Mouse (Mus musculus) erythroblast, embryonic 14.5 days (primary cell): ENCODE measurements around the gene Psmd11. TPM values are rescaled to one million over a fixed set of nuclear protein-coding genes. Genes with fewer than 3 reads are reported as not detected.

ENCODE experiments used
- H3K27me3 ChIP-seq: 2 replicates; pipeline ENCODE4 v1.6.1; 2012; ENCODE audit warnings: inconsistent platforms; ENCODE audit not compliant: control insufficient read depth
- H3K36me3 ChIP-seq: 2 replicates; pipeline ENCODE4 v1.6.1; 2012; ENCODE audit warnings: mild to moderate bottlenecking, inconsistent platforms; ENCODE audit not compliant: control insufficient read depth
- H3K4me1 ChIP-seq: 2 replicates; pipeline ENCODE4 v1.6.1; 2012; ENCODE audit warnings: inconsistent platforms; ENCODE audit not compliant: control insufficient read depth
- H3K4me3 ChIP-seq: replicated peaks from 2 replicates; pipeline ENCODE3; 2012; ENCODE audit warnings: moderate library complexity, mild to moderate bottlenecking, inconsistent platforms
- H3K9me3 ChIP-seq: 2 replicates; pipeline ENCODE4 v1.6.1; 2012; ENCODE audit warnings: low read length, inconsistent platforms, mixed read lengths; ENCODE audit not compliant: control insufficient read depth
- GATA1 ChIP-seq: IDR thresholded peaks from 2 replicates; pipeline ENCODE4 v1.6.1; 2012; ENCODE audit warnings: low read length, inconsistent platforms, mixed read lengths
- TAL1 ChIP-seq: IDR thresholded peaks from 3 replicates; pipeline ENCODE4 v1.6.1; 2012; ENCODE audit warnings: low read length, inconsistent platforms, mixed read lengths
- polyA plus RNA-seq: library from polyadenylated mRNA; stranded (reverse); fragments of >175 nt; gene quantifications from 2 replicates; pipeline ENCODE4 v1.2.3, GENCODE M21; 2012

The Psmd11 gene
- polyA plus RNA-seq, 1 experiment, result 5.0 TPM

DNA sequence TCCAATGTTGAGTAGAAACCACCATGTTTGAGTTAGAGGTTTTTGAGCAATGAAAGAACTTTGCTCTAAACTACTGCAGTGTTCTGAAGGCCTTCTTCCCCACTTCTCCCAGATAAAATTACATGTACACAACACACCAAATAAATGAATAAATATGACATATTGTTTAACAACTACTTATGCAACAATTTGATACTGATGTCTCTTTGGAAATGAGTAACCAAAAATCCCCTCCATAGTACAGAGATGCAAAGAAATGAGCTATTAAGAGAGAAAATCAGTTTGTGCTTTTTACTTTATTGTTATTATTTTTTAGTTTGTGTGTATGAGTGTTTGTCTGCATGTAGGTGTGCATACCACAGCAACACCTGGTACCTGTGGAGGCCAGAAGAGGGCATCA, 78.1 kb downstream of the Psmd11 start:
- TF ChIP-seq TAL1 (no peak), GATA1 (no peak)
- Histone ChIP-seq H3K36me3 (no peaks in the 10 kb centered on the region), H3K27me3 (peaks cover 9% of the 10 kb centered on the region), H3K4me3 (no peak overlapping the region), H3K4me1 (peaks cover 2% of the 10 kb centered on the region; the same call in 1 of the 2 replicates), H3K9me3 (no peaks in the 10 kb centered on the region)

DNA sequence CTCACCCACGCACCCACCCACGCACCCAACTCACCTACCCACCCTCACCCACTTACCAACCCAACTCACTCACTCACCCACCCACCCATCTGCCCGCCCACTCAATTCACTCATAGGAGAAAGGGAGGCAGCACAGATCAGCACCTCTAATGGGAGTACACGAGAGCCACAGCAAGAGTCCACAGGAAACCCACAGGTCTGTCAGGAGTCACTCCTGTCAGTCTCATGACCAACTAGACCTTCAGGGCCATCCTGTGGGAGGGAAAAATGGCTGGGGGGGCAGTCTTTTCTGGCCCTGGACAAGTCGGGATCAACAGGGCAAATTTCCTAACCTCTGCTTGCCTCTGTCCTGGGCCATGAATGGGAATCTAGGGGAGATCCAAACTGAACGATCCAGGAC, 79.4 kb downstream of the Psmd11 start:
- peaks cover 2% of the 10 kb centered on the region; the same call in 1 of the 2 replicates for H3K4me1 ChIP-seq
- no peak for TF ChIP-seq TAL1
- TF ChIP-seq GATA1, result no peak
- H3K4me3 ChIP-seq, result no peak overlapping the region
- H3K27me3 ChIP-seq, result peaks cover 9% of the 10 kb centered on the region
- H3K9me3 ChIP-seq, result no peaks in the 10 kb centered on the region
- no peaks in the 10 kb centered on the region for H3K36me3 ChIP-seq

DNA sequence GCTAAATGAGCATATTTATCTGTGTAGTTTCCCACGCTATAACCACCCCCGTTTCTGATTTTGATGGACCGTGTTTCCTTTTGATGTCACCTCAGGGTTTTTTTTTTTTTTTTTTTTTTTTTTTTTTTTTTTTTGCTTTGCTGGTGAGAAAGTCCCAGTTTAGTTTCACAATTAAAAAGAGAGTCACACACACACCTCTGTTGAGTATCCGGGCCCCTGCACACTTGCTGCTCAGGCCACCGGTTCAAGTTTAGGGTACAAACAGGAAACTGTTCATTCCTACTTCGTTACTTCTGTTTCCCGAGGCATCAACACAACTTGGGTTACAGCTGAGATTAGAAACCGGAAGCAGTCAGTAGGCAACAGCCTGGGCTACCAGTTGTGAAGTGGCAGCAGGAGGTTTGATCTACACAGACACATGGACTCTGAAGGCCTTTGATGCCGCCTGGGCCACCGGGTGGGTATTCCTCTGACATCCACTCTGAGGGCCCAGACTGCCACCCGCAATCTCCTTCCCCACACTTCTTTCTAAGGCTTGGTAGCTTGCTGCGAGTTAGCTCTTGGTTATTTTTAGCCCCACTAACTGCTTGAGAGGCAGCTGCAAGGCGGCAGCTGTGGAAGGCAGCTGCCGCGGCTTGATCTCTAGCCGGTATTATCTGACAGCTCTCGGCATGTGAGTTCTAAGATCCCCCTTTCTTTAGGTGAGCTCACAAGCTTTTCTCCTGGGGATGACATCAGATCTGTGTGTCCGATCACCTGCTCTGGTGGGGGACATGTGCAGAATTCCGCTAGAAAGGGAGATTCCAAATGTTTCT, 80.2 kb downstream of the Psmd11 start:
- Histone ChIP-seq H3K36me3 (no peaks in the 10 kb centered on the region), H3K27me3 (peaks cover 9% of the 10 kb centered on the region), H3K9me3 (no peaks in the 10 kb centered on the region), H3K4me1 (peaks cover 2% of the 10 kb centered on the region; the same call in 1 of the 2 replicates), H3K4me3 (no peak overlapping the region)
- TF ChIP-seq GATA1, result no peak
- TF ChIP-seq TAL1, result no peak

DNA sequence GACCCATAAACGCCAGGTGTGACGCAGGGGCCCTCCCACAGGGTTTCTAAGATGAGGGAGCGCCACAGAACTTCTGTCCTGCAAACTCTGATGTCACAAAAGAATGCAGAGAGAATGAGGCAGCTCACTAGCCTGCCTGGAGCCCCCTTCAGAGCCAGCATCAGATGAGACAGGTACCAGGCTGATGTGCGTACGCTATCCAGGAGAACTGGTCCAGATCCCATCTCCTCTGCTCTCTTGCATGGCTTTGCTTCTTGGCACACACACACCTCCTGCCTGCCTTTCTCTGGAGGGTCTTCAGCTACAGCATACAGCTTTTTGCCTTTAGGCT, 80.7 kb downstream of the Psmd11 start:
- no peak for TF ChIP-seq GATA1
- Histone ChIP-seq H3K4me3 (no peak overlapping the region), H3K36me3 (no peaks in the 10 kb centered on the region), H3K27me3 (peaks cover 9% of the 10 kb centered on the region), H3K9me3 (no peaks in the 10 kb centered on the region), H3K4me1 (no peaks in the 10 kb centered on the region)

DNA sequence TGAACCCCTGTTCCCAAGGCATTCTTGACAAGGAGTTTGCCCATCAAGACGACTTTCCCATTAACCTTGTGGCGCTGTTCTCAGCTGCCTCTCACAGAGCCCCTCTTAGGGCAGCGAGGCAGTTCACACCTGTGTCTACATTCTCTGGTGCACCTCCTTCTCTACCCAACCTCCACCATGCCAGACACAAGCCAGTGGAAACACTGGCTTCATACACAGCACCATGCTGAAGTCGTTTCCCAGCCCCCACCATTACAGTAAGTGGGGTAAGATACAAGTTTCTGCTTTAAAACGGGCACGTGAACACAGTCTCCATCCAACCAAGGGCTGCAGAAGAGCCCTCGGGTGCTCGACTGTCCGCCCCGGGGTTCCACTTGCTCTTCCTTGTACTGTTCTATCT, 81.7 kb downstream of the Psmd11 start:
- H3K9me3 ChIP-seq, result no peaks in the 10 kb centered on the region
- H3K27me3 ChIP-seq, result peaks cover 9% of the 10 kb centered on the region
- no peaks in the 10 kb centered on the region for H3K4me1 ChIP-seq
- H3K4me3 ChIP-seq, result no peak overlapping the region
- no peak for TF ChIP-seq TAL1
- no peak for TF ChIP-seq GATA1
- H3K36me3 ChIP-seq, result no peaks in the 10 kb centered on the region

DNA sequence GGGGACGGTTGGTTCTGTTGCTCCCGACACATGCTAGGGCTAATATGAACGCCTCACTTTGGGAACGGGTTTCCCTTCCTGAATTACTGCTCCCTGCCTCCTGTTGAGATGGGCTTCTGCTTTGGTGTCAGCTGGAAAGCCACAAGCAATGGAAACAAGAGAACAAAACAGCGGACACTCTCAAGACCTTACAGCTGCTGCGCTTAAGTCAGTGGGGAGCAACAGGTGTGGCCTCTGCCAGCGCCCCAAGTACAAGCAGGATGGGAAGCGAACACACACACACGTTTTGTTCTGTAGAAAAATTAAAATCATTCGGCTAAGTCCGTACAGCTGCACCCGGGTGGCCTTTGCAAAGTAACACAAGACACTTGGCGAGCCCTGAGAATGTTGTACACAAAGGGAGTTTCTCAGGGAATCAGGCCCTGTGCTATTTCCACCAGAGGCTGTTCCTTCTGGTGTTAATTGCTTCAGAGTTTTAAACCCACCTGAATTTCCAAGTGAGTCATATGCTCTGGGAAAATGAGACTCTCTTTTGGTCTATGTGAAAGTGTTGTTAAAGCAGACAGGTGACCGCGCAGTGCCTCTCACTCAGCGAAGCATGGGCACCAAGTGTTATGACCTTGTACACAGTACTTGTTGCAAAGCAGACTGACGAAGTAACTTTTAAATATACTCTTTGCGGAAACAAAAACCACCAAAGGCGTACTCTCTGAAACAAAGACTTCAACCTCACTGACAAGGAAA, 84.1 kb downstream of the Psmd11 start:
- Histone ChIP-seq H3K9me3 (no peaks in the 10 kb centered on the region), H3K27me3 (peaks cover 9% of the 10 kb centered on the region), H3K4me3 (no peak overlapping the region), H3K4me1 (no peaks in the 10 kb centered on the region), H3K36me3 (no peaks in the 10 kb centered on the region)
- TF ChIP-seq GATA1 (no peak), TAL1 (no peak)

DNA sequence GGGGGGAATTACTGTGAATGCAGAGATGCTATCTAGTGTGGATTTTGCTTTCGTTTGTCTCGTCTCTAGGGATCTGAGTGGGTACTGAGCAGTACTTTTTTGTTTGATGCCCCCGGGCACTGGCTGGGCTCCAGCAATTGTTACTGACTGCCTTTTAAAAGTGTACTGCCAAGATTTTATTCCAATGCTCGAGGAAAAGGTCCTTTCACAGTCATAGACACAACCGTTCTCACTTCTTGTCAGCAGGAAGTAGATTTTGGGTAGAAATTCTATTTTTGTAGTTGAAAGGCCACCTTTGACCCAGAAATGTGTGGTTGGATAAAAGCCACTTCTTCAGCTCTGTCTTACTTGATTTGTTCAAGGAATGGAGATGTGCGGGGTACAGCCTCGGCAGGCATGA, 85.4 kb downstream of the Psmd11 start:
- Histone ChIP-seq H3K27me3 (peaks cover 5% of the 10 kb centered on the region), H3K9me3 (no peaks in the 10 kb centered on the region), H3K36me3 (no peaks in the 10 kb centered on the region), H3K4me1 (no peaks in the 10 kb centered on the region), H3K4me3 (no peak overlapping the region)
- TF ChIP-seq TAL1 (no peak), GATA1 (no peak)

DNA sequence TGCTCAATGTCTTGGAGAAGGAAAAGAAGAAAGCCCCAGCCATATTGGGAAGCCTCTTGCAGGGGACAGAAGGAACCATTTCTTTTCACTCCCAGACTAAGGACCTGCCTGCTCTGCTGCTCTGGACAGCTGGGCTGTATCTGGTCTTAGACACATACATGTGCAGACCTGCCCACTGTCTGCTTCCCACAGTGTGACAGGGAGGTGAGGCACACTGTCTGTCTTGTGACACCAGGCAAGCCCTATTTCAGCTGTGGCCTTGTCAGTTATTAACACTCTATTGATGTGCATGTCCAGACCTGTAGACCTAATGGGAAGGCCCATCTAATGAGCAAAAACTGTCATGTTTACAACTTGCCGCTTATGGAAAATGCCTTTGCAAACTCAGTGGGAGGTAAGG, 86.9 kb downstream of the Psmd11 start:
- no peaks in the 10 kb centered on the region for H3K9me3 ChIP-seq
- no peak overlapping the region for H3K4me3 ChIP-seq
- H3K4me1 ChIP-seq, result no peaks in the 10 kb centered on the region
- H3K36me3 ChIP-seq, result no peaks in the 10 kb centered on the region
- TF ChIP-seq GATA1 (no peak), TAL1 (no peak)
- no peaks in the 10 kb centered on the region for H3K27me3 ChIP-seq

DNA sequence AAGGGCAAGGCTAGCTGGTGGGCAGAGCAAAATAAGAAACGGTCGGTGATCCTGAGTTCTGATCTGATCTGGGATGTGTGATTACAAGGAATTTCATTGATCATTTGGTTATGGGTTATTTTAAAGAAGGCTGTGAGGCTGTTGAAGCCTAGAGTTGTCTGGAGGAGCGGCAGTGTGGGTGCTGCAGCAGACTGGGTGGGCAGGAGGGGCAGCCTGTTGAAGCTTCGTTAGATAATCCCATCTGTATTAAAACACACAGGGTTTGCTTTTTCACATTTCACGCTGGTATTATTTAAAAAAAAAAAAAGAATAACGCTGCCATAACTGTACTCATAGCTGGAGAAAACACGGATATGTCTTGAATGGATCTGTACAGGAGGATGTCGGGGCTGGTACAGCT, 87.5 kb downstream of the Psmd11 start:
- Histone ChIP-seq H3K27me3 (no peaks in the 10 kb centered on the region), H3K4me1 (no peaks in the 10 kb centered on the region), H3K36me3 (no peaks in the 10 kb centered on the region), H3K4me3 (no peak overlapping the region), H3K9me3 (no peaks in the 10 kb centered on the region)
- TF ChIP-seq TAL1 (no peak), GATA1 (no peak)
